Mouse (Mus musculus) neutrophil, adult 5-6 weeks (primary cell): ENCODE measurements around the gene Fam196b. TPM values are rescaled to one million over a fixed set of nuclear protein-coding genes. Genes with fewer than 3 reads are reported as not detected.

Experiments
- ATAC-seq: fragments of 151-379, 151-347 bp; 2 replicates; pipeline ENCODE4 v1.8.0; 2017; ENCODE audit warnings: mild to moderate bottlenecking, moderate TSS enrichment; ENCODE audit not compliant: insufficient number of reproducible peaks, poor library complexity, low FRiP score, severe bottlenecking; ENCODE audit errors: extremely low read depth
- total RNA-seq: library from RNA; stranded (forward); fragments of 200-1000 nt; gene quantifications from 2 replicates; pipeline ENCODE4 v1.2.3, GENCODE M21; 2017

The Fam196b gene
- 0.37 and 1.3 TPM in 2 replicates for total RNA-seq

DNA sequence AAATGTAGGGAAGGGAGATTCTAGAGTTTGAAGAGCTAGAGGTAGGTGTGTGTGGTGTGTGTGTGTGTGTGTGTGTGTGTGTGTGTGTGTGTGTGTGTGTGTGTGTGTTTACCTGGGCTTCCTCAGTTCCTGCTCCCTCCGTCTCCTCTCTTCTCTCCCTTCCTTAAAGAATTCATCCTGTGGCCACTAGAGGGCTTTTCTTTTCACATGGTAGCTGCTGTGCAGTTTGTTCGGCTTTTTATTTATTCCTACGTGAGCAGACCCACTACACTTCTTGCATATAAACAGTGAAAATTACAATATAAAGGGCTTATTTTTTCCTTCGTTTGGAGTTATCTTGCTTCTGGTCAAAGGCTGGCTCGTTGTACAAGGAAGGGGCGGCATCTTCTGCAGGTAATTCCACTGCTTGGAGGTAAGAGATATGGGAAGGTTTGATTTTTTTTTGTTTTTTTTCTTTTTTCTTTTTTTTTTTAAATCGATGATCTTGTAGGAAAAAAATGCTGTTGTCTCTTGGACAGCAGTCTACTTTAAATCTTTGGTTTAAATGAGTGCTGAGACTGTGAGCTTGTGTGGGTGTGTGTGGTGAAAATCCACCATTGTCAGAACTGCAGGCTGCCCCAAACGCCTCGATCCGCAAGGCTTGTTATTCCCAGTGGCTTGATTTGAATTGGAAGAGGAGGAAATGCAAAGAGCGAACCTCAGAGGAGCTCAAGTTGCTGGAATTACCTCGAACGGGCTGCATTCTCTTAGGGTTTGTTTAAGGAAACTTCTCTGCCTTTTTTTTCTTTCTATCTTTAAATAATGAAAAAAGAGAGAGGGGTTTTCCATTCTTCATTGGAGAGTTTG, at the start of gene Fam196b:
Gene Fam196b, plus strand, starts transcription at position 289 of the 846 bp plus-strand sequence.
- no peak for ATAC-seq

DNA sequence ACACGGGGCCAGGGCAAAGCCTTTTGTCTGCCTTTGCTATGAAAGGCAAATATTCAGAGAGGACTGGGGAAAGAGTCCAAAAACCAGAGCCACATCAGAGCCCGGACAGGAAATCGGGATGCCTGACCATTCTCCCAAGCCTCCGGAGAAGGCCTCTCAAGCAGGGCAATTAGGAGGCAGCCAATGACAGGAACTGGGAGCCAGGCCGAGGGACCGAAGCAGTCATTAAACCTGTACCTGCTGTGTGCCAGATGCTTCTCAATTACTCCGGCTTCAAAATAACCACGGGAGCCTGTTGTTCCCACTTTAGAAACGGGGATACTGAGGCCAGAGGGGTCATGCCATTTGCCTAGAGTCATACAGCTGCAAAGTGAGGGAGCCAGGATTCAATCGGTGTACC, 42.6 kb upstream of the Fam196b start:
- ATAC-seq, result no peak

DNA sequence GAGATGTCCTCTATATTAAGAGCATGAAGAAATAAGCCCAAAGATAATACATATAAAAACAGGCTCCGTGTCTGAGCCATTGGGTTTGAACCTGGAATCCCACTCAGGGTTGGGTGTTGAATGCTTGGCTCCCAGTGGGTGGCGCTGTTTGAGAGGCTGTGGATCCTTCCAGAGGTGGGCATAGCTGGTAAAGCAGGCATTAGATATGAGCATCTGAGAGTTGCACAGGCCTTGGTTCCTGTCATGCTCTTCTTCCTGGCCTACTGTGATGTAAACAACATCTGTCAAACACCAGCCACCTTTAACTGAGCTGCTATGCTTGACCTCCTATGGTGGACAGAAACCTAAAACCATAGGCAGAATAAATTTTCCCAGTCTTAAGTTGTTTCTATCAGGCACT, 38.7 kb upstream of the Fam196b start:
- ATAC-seq, result no peak

DNA sequence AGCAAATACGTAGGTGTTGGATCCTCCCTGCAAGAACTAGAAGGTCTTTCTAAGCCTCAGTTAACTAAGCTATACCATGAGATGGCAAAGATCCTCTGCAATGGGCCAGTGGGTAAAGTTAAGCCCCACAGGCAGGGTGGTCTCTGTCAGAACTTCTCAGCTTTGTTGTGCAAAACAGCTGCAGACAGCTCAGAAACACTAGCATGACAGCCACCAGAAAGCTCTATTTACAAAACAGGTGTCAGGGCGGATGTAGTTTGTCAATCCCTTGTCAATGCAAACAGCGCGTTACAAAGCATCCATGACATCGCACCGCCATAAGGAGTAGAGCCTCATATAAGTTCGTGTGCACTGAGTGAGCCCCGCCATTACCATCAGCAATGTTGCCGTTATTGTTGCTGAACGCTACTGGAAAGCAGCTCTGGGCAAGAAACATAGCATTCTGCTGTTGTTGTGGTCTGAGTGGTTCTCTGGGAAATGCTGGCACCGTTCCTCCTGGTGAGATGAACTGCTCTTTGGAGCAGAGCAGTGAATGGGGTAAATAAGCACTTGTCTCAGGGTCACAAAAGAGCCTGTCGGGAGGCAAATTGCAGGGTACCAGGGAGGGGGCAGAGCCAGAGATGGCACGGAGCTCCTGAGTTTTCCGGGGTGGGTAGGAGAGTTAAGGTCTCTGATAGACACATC, 38.1 kb upstream of the Fam196b start:
- no peak for ATAC-seq

DNA sequence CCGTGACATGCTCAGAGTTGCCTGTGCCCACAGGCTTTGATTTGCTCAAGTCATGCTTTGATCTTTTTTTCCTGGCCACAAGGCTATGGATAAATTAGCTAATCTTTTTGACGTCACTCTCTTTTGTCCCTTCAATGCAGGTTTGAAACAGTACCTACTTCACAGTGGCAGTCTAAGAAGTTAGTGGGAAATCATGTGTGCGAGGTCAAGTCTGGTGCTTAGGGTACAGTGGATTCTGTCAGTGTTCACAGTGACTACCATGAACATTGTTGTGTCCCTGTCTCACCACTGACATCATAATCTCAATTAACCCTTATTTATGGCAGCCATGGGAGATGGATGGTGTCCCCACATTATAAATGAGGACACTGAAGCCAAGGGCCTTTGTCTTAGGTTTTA, 37.6 kb upstream of the Fam196b start:
- ATAC-seq, result no peak

DNA sequence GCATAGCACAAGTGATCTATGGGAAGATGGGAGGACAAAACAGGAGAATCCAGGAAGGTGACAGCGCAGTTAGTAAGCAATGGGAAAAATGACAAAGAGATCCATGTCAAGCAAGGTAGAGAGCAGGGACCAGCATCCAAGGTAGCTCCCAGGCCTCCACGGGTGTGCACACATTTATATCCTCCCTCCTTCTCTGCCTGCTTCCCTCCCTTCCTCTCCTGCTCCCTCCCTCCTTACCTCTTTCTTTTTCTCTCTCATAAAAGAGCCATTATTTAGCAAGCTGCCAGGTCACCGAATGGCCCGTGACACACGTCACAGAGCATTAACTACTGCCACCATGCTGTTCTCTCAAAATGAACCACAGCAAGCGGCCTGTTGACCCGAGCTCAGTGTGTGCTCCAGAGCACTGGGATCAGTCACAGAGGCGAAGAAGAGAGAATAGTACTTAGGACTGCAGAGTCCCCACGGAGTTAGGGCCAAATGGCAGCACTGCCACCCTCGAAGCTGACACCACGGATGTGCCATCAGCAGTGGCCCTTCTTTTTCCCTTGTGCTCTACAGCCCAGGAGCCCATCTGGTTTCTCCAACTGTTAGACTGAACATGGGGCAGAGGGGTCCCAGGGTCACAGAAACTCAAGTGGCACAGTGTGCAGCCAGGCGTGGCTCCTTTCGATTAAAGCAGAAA, 30.4 kb upstream of the Fam196b start:
- no peak for ATAC-seq

DNA sequence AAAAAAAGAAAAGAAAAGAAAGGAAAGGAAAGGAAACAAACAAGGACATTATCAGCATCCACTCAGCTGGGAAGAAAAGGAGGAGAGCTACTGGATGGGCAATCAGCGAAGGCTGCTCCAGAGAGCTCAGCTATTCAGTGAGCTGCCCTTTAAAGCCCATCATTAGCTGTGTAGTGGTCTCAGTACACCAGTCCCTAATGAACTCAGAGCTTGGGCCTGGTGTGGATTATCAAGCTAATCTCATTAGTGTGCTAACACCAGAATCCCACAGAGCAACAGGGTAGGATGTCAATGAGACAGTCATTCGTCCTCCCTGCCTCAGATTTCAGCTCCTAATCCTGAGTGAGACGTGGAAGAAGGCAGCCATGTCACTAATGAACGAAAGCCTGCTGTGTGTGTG, 24.4 kb upstream of the Fam196b start:
- ATAC-seq, result no peak

DNA sequence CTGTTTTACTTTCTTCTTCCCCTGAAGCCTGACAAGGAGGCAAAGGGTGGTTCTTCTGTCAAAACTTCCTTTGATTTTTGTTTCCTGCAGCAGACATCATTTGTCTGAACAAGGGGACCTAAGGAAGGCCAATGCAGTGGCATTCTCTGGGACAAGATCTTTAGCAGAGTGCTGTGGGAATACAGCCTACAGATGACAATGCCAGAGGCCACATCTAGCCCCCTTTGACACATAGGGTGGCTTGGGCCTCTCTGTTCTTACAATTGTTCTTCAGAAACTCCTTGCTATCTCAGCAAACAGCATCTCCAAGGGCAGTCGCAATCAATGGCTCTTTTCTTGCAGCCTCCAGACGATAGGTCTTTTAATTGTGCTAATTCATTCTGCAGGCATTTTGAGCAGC, 23.9 kb upstream of the Fam196b start:
- no peak for ATAC-seq

DNA sequence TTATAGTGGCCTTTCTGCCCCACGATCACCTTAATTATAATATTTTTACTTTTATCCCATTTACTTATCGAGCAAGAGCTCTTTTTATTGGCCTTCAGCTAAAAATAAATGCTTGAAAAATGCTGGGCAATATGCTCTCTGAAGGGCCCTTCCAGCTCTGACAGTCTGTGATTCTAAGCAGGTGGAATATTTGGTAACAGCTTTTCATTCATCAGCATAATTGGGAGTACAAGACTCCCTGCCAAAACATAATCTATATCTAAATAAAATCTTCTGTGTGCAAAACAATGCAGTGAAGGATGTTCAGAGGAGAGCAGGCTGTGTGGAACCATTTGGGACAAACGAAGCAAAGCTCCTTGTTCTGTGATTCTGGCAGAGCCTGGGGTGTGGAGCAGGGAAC, 23.3 kb upstream of the Fam196b start:
- no peak for ATAC-seq

DNA sequence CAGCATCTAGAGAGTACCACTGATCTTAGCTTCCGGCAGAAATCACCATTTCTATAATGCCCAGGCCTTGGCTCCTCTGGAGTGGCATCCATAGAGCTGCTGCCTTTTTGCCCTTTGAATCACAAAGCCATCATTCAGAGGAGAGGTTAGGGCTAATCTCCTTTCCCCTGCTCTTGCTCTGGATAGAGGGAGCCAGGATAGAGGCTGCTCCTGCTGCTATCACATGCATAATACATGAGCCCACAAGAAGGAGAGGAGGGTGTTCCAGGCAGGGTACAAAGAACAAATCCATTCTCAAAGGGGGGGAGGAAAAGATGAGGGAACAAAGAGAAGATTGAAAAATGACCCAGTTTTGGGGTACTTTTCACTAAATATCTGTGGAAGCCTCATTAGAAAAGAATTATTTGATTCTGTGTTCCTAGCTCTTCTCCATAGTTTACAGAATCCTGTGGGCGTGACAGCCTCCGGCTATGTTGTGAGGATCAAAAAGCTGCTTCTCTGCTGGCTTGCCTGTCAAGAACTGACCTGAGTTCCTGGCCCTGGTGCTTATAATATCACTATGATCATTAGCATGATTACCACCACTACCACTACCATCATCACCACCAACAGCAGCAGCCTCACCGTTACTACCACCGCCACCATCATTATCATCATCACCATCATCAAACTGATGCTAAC, 16.8 kb upstream of the Fam196b start:
- ATAC-seq, result no peak

DNA sequence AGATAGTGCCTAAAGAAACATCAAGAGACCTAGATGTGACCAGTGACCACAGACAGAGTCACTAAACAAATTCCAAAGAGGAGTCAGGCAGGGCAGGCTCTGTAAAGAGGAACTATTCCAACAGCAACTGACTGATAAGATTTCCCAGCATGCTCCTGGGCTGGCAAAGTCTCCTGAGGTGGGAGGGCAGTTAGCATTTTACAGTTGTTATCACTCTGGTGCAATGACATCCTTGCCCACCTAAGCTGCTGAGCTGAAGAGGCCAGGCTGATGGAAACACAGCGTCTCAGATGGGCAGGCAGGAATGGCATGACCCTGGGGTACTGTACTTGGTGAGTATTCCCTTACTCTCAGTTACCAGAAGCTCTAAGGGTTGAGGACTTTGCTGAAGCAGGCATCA, 15.1 kb upstream of the Fam196b start:
- no peak for ATAC-seq

DNA sequence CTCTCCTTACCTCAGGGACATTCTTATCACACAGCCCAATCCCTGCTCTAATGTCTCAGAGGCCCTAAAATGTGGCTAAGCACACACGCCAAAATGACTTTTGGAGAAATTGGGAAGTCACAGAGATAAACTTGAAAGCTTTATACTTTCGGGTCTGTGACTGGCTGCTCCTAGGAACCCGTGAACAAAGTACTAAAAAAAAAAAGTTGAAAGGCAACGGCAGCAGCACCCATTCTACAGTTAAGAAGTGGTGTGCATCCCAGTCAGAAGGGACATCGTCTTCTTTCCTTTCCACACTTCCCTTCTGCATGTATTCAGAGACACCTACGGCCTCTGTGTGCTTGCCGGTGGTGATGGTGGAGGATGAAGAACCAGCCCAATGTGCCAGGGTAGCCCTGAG, 14.6 kb upstream of the Fam196b start:
- no peak for ATAC-seq

DNA sequence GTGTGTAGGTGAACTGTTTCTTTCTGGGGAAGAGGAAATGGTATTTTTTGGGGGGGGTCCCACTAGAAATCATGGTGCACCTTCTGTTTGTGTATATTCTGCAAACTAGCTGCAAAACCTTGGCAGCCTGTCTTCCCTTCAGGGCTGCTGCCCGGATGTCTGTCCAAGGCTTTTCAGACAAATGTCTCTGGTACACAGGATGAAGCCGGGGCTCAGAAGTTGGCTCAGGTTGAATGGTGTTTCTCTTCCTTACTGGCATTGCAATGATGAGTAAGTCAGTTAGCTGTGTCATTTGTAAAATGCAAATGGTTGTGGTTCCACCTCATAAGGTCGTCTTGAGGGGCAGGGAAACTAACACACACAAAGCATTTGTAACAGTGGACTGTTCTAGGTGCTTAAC, 8.4 kb upstream of the Fam196b start:
- no peak for ATAC-seq

DNA sequence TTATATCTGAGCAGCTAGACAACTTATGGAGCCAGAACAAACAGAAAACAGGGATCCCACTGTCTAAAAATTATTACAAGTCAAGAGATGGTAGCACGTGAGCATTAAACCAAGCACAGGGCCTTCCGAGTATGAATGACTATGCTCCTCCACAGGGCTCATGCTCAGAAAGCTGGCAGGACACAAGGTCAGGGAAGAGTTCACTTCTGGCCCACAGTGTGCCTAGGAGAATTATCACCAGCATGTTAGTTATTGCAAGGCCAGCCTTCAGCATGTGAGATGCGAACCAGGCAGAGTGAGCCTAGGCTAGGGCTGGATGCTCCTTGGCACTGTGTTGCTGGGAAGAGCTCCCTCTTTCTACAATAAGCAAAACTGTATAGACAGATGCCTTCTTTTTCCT, 5.9 kb upstream of the Fam196b start:
- ATAC-seq, result no peak

DNA sequence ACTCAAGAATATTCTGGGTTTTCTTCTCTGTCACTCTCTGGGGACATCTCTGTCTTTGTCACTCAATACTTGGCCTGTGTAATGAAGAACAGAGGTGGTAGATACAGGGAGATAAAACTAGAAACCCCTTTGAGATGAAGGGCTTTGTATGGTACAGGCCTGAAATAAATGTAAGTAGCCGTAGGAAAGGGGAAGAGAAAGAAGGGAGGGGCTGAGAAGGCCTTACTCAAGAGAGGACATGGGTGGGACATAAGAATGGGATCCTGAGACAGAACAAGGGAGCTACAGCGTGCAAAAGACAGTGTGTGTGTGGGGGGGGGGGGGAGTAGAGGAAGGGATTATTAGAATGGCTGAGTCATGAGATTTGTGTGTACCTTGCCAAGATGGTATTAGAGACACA, 5.3 kb upstream of the Fam196b start:
- no peak for ATAC-seq

DNA sequence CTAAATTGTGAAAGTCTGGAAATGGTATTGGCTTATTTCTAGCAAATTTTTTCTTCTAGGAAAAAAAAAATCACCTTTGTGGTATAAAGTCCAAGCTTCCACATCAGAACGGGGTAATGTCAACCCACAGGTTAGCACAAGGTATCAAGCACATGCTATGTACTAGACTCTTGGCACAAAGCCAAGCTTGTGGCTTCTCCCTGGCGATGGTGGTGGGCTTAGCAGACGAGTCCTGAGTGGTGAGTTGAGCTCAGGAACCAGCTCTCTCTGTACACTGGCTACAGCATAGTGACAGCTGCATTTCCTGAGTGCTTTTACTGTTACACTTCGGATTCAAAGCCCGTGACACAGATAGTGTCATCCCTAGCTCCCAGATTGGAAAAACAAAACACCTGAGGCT, 2.9 kb upstream of the Fam196b start:
- ATAC-seq, result no peak

DNA sequence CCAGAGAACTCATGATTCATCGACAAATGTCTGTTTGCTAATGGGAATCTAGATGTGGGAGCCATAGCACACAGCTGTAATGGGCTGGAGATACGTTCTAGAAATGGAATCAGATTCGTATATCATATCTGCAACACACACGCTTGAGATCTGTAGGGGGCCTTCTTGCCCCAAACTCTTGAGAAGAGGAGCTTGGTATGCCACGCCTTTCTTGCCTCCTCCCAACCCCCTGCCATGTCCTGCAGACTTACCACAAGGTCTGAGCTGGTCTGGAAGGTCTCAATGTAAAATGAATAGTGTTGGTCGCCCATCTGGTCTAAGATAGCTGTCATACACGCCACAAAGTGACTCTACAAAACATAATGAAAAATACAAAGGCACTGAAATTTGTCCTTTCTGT, 2.4 kb upstream of the Fam196b start:
- no peak for ATAC-seq

DNA sequence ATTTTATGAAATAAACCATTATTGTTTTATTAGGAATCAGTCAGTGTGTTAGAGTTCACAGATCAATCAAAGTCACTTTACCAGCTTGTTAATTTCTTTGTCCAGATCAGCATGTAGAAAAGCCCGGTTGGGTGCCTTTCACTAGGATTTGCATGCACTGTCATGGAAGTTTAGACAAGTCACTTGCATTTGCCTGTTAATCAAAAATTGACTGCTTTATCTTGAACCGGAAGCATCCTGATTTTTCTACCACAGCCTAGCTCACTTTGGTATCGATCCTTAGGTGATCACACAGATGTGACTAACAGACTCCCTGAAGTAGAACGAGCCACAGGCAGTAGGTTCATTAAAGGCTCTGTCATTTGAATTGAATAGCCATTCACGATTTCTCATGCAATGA, 761 bp downstream of the Fam196b start:
- ATAC-seq, result no peak

DNA sequence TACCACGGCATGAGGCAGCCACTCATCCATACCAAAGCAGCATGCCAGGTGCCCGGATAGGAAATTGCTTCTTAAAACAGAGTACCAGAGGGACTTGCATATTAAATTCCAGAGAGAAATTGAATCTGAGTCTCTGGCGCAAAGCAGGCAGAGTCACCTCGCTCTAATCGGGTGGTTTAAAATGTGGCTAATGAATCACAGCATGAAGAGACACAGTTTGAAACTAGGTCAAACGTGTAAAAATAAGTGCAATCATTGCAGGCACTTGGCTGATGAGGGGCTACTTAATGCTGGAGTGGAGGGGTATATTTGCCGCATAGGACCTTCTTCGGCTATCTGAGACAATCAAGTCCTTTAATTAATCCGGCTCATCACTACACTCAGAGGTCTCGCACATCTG, 1.6 kb downstream of the Fam196b start:
- ATAC-seq, result no peak

DNA sequence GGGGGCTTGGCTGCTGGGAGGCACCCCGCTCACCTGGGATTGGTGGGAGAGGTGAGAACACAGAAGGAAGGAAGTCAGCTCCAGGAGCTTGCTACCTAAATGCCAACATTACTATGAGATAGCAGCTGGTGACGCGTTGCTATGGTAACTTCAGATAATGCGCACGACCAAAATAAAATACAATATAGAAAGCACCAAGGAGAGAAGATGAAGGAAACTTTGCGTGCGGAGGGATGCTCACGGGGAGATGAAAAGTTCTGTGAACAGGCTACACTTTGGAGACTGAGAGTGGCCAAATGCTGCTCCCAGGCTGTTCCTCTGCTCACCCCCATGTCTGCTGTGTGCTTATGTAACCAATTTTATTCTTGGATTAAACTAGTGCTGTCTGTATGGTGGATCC, 2.4 kb downstream of the Fam196b start:
- ATAC-seq, result no peak
